Mouse (Mus musculus) MEL (cell line): ENCODE measurements around the gene Dlg2.

Experiments used
- CTCF ChIP-seq, 3 experiments: IDR thresholded peaks in 2 of 3; conservative IDR thresholded peaks in 1 of 3; 2 replicates each; pipeline ENCODE4 v1.5.1; 2011 to 2012; ENCODE audit warnings: low read length in 3 of 3, low read depth in 2 of 3, mild to moderate bottlenecking in 2 of 3, improper control_type of control experiment in 1 of 3, inconsistent platforms in 1 of 3, mixed read lengths in 1 of 3, moderate library complexity in 1 of 3; ENCODE audit not compliant: control insufficient read depth in 1 of 3, insufficient read depth in 1 of 3, poor library complexity in 1 of 3, severe bottlenecking in 1 of 3
- POLR2A ChIP-seq, 2 experiments: IDR thresholded peaks; 2 replicates each; pipeline ENCODE4 v1.6.1; 2011 to 2012; ENCODE audit warnings: low read length in 2 of 2, mild to moderate bottlenecking in 2 of 2, control low read depth in 1 of 2, improper control_type of control experiment in 1 of 2, low read depth in 1 of 2, moderate library complexity in 1 of 2; ENCODE audit not compliant: control insufficient read depth in 1 of 2, insufficient read depth in 1 of 2, poor library complexity in 1 of 2
- ZKSCAN1 ChIP-seq: IDR thresholded peaks from 2 replicates; pipeline ENCODE4 v1.6.1; 2012; ENCODE audit warnings: low read depth, mild to moderate bottlenecking, inconsistent platforms, low read length, improper control_type of control experiment, moderate library complexity

DNA sequence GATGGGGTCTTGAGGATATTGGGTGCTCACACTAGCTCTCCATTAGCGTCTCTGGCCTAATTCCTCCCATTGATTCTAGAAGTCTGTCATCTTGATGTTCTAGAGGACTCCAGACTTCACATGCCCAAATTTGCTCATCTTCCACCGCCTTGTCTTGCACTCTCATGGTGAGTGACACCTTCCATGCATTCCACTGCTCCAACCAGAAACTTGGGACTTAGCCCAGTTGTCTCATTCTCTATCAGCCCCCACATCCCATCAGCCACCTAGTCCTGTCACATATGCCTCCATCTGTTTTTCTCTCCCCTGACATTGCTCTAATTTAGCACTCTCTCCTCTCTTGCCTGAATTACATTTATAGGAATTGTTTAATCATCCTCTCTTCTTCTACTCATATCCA, 938.3 kb downstream of the Dlg2 start:
- TF ChIP-seq CTCF (IDR thresholded peaks at IDR 0.05 in 2 of 3, conservative IDR thresholded peaks at IDR 0.05 in 1 of 3; ENCODE audit: control insufficient read depth in 1 of 3, insufficient read depth in 1 of 3, low read depth in 2 of 3, low read length in 3 of 3, poor library complexity in 1 of 3, severe bottlenecking in 1 of 3) (no peak), ZKSCAN1 (no peak), POLR2A (IDR thresholded peaks at IDR 0.05; ENCODE audit: control insufficient read depth in 1 of 2, insufficient read depth in 1 of 2, low read depth in 1 of 2, low read length in 2 of 2, poor library complexity in 1 of 2) (no peak)
